Mouse (Mus musculus) layer of hippocampus, postnatal 36 days (tissue): Measurements from ENCODE around the gene Dnah10. TPM values are rescaled to one million over a fixed set of nuclear protein-coding genes. Genes with fewer than 3 reads are reported as not detected.

Experiments used
- DNase-seq, 2 experiments: peaks; one replicate each; pipeline ENCODE4 v3.0.0; 2022
- total RNA-seq, 2 experiments: library from RNA; stranded (reverse); gene quantifications; 2 replicates each; pipeline ENCODE4 v1.2.3; 2021

Gene Dnah10
- total RNA-seq, 2 experiments from 2014 or later, result 0.40 to 0.52 TPM

DNA sequence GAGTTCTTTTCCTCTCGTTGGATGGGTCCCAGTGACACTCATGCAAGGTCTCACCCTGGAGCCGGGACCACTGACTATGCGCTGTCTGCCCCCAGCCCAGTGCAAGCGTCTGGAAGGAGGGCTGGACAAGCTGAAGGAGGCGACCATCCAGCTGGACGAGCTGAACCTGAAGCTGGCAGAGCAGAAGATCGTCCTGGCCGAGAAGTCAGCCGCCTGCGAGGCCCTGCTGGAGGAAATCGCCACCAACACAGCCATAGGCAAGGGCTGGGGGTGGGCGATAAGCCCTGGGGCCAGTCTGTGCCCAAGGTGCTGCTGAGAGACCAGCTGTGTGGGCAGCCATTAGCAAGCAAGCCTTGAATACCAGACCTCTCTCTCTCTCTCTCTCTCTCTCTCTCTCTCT, 87.6 kb downstream of the Dnah10 start:
- DNase-seq, result no peak

DNA sequence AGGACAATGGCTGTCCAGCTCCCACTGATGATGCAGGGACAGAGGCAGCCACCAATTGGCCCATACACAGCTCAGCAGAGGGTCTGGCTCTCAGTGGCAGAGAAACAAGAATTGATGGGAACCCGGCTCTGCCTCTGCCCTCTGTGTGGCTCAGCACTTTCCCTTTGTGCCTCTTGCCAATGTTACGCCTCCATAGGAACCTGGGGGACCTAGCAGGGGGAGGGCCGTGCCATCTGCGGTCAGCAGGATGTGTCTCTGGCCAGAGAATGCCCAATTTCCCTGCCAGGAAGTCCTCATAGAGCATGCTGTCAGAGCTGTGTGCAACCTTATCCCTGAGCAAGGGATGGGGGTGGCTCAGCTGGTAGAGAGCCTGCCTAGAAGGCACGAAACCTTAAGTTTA, 89.9 kb downstream of the Dnah10 start:
- DNase-seq, result no peak

DNA sequence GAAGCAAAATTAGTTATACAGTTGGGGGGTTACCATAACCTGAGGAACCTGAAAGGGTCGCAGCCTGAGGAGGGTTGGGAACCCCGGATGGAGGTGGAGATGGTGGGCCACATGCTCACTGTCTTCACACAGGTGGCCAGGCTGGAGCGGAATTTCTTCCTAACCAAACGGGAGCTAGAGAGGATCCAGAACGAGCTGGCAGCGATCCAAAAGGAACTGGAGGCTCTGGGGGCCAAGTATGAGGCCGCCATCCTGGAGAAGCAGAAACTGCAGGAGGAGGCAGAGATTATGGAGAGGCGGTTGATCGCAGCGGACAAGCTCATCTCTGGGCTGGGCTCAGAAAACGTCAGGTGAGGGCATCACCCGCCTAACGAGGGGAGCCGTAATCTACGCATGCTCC, 92.2 kb downstream of the Dnah10 start:
- no peak for DNase-seq

DNA sequence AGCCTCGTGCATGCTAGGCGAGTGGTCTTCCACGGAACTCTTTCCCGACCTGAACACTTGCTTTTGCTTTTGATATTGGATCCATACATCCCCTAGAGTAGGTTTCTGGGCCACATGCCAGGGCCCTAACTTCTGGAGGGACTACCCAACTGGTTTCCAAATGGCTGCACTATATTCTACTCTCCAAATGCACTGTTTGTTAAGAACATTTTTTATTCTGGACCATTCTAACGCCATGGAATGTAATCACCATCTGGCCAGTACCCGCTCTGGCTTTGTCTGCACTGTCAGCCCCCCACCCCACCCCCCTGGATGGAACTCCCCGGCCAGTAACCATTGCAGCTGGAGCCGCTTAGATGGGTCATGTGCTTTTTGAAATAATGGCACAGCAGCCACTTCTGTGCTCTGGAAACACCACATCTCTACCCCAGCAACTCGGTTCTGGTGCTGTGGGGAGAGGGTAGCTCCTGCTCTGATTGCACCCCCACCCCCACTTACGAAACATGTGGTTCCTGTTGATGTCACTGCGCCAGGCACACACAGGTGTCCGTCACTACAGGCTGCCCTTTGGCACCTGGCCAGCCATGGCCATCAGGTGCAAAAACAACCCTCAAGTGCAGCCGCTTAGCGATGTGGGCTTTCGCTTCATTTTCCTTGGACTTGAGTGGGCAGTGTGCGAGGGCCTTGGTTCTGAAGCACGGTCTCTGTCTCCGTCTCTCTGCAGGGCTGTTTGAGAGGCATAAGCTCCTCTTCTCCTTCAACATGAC, 97.4 kb downstream of the Dnah10 start:
- no peak for DNase-seq

DNA sequence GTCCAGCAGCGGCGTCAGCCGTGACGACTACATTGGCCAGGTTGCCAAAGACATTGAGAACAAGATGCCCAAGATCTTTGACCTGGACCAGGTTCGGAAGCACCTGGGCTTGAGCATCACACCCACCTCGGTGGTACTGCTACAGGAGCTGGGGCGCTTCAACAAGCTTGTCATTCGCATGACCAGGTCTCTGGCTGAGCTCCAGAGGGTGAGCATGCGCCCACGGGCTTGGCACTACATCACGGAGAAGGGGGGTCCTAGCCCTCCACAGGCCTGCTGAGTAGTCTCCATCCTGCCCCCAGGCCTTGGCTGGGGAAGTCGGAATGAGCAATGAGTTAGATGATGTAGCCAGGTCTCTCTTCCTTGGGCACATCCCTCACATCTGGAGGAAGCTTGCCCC, 105.4 kb downstream of the Dnah10 start:
- DNase-seq, result no peak

DNA sequence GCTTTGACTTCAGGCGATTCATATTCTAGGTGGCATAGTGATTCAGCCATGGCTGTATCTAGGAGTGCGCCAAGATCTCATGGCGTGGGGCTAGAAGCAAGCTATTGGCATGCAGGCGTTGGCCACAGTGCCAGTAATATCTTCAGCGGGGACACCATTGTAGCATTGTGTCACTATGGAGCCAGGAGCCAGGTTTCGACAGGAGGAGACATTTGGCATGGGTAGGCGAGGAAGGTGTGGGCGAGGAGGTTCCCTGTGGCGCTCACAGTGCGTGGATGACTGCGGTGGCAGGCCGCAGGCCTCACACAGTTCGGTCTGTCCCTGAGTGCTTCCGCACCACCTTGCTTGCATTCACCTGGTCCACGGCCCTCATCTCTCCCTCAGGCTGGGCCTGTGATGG, 110.3 kb downstream of the Dnah10 start:
- DNase-seq, result peak in 1 of 2 experiments; percentile 12

DNA sequence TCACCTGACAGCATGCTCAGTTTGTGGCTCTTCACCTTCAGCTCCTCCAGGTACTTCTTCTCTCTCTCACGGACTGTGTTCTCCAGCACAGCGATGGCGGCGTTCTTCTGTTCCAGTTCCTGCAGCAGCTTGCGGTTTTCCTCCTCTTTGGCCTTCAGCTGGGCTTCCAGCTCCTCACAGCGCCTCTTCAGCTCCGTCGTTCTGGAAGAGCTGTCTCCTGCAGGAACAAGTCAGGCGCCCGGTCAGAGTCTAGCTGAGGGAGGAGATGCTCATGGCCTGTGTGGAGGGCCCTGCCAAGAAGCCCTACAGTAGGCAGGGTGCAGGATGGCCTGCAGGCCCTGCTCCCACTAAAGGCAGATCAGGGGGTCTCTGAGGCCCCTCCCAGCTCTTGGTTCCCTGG, 111.2 kb downstream of the Dnah10 start:
- no peak for DNase-seq

DNA sequence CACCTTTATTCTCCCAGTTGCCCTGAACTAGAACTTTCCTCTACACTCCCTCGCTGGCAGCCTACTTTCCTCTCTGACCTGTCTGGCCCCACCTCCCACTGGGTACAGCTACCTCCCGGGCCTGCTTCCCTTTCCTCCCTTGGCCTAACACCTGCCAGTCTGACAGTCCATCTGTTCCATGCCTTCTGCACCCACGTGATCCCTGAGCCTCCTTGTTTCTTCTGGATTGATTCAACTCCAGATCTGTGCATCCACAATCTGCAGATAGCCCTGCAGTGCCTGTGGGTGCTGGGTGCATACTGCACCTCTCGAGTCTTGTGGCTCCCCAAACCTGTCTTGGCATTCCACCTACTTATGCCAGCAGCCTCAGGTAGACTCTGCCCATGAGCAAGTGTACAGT, 111.7 kb downstream of the Dnah10 start:
- peak in 1 of 2 experiments; percentile 37 for DNase-seq

DNA sequence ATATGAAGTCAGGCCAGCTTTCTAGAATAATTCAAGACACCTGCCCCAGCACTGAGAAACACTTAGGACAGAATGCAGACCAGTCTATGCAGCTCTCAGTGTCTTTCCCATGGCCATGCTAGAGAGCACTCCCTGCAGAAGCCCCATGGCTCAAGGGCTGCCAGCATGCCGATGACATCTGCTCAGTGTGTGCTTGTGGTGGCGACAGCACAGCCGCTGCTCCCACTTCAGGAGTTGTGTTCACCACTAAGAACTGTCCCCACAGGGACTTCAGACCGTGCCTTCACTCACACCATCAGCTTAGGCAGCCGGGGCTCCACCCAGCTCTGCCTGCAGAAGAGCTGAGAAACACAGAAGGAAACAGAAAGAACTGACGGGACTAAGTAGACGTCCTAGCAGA, 115.3 kb downstream of the Dnah10 start:
- no peak for DNase-seq

DNA sequence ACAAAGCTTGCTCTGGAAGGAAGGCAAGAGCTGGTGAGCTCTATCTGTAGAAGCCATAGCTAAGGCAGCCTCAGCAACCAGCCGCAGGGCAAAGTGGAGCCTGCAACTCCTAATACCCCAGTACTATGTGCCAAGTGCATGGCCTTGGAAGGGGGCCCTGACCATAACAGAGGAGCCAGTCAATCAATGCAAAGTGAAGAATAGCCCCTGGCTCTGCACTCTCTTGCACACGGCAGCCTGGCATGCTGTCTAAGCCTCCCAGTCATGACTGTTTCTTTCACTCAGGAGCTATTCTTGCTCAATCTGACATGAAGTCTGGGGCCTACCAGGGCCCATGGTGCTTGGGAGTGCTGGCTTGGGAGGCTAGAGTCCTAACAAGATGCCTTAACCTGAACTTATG, 115.8 kb downstream of the Dnah10 start:
- peak in 1 of 2 experiments; percentile 25 for DNase-seq

DNA sequence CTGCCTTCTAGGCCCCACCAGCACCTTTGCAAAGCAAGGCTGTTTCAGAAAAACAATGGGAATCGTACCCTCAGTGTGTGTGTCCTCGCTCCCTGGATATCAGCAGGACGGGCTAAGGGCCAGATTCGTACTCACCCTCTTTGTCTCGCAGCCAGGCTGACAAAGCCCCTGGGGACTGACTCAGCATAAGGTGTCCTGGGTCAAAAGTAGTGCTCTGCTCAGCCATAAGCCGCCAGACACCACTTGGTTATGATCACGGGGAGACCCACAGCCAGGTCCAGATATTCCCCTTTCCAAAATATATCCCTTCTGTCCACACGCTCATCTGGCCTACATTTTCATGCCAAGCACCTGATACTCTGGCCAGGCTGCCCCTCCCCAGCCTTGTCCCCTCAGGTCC, 118.5 kb downstream of the Dnah10 start:
- no peak for DNase-seq

DNA sequence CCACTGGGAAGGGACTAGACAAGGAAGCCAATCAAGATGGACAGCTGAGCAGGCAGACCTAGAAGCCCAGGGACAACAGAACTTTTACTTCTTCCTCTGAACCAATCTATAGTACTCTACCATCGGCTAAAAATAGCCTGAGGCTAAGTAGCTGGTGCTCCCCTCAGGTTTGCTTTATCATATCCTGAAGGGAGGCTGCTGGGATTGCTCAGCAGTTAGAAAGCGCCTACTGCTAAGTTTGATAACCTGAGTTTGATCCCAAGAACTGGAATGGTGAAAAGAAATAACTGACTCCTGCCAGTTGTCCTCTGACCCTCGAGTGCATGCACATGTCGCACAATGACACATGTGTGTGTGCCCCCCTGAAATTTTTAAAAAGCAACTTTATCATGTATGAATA, 120.0 kb downstream of the Dnah10 start:
- DNase-seq, result no peak

DNA sequence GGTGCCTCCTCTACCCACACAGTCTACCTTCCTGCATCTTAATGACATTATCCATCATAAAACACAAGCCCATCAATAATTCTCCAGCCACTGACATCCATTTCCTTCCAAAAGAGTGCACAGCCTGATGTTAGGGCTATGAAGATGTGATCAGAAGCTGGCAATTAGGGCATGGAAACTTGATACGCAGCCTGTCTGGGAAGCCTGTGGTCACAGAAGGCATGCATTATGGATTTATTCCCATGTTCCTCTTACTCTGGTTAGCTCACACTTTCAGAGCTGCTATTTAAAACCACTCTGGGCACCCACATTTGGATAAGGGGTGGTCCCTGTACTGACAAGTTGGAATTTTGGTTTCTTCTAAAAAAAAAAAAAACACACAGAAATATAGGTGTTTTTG, 122.1 kb downstream of the Dnah10 start:
- no peak for DNase-seq

DNA sequence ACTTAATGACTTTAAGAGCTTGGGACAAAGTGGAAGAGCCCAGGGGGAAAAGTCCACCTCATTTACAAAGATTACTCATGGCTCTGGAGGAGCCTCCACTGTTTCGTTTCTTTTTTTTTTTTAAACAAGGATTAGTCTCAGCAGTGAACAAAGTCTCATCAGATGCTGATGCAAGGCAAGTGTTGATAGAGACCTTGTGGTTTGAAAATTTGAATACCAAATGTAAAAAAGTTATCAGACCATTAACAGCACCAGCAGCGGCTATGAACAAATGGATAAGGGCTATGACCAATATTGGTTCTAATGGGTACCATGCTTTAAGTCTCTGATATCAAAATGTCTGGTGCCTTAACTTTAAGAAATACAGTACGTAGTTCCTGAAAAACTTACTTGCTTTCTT, 124.1 kb downstream of the Dnah10 start:
- no peak for DNase-seq

DNA sequence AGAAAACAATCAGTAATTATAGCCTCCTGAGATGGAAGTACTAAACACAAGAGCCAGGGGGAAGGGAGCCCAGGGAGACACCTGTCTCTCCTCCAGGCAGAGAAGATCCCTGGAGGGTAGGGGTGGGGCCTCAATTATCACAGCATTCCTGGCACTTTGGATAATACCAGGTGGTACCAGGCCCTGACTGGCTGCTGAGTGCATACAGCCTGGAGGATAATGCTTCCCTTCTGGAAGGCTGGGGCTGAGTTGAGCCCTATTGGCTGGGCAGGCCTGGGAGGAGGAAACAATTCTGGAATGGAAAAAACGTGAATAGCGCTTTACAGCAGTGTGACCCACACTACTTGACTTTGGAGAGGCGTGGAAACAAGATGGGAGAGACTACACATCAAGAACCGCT, 126.7 kb downstream of the Dnah10 start:
- no peak for DNase-seq

DNA sequence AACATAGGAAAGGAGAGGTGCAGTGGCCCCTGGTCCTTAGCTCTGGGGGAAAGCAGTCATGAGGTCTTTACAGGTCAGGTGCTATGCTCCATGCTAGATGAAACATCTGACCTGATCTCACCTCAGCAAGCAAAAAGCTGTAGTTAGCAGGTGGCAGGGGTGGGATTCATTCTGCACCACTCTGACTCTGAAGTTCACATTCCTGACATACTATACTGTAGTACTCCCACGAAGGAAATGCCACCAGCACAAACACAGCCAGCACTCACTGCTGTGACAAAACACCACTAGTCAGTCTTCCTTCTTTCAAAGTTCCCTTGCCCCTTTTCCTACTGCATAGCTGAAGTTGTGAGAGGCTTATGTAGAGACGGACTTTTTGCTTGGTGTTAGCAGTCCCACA, 127.4 kb downstream of the Dnah10 start:
- DNase-seq, result no peak

DNA sequence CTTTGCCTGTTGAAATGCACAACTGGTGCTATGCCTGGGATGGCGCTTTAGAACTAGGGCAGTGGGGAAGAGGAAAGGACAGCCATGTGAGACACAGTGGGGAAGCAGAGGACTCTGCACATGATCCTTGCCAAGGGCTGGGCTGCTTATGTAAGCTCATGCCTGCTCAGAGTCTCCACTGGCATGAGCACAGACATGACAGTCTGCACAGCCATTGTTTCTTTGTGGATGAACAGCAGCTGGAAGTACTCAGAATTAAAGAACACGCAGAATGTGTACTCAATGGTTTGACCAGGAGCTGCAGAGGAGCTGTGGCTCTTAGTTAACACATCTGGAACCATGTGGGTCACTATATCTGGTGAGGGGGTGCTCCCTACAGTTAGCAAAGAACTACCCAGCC, 128.2 kb downstream of the Dnah10 start:
- DNase-seq, result no peak

DNA sequence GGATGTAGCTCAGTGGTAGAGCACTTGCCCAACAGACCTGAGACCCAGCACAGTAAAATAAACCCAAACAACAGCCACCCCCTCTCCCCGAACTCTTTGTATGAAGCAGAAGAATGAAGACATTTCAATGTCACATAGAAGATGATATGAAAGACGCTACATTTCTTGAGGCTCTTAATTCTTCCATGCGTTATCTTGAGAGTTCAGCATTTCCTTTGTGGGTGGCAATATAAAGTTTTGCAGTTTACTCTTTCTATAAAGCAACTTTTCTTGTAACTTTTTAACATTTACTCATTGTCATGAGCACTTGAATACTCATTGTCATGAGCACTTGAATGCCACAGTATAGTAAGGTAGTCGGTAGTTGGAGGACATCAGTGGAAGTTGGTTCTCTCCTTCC, 129.3 kb downstream of the Dnah10 start:
- DNase-seq, result no peak

DNA sequence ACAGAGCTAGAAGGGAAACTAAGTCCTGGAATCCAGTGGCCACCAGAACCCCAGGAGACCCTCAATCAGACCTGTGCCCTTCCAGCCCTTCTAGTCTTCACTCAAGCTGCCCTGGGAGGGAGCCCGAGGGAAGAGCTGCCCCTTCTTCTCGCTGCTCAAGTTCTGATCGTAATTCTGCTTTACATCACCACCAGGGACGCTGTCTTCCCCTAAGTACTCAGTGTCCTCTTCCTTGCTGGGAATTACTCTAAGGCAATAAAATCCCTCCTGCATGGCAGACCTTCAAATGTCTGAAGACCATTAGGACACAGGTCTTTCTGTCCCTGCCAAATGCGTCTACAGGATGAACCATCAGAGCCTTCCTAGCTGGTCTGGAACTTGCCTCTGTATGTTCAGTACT, 135.1 kb downstream of the Dnah10 start:
- no peak for DNase-seq

DNA sequence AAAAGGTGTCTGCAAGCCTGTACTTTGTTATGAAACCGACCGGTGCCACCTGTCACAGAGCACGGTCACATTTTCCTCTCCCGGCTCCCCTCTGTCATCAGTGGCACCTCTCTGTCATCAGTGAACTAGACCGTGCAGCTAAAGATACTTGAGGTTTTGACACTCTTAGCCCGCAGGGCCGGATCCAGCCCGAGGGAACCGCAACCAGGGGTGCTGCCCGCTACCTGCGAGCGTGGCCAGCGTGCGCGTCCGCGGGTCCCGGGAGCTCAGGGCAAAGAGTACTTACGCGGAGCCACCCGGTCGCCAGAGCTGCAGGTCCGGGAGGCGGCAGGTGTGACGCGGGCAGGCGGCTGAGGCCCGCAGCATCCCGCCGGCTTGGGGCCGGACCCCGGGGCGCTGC, 136.6 kb downstream of the Dnah10 start:
- peak; percentile 34 to 42 for DNase-seq

DNA sequence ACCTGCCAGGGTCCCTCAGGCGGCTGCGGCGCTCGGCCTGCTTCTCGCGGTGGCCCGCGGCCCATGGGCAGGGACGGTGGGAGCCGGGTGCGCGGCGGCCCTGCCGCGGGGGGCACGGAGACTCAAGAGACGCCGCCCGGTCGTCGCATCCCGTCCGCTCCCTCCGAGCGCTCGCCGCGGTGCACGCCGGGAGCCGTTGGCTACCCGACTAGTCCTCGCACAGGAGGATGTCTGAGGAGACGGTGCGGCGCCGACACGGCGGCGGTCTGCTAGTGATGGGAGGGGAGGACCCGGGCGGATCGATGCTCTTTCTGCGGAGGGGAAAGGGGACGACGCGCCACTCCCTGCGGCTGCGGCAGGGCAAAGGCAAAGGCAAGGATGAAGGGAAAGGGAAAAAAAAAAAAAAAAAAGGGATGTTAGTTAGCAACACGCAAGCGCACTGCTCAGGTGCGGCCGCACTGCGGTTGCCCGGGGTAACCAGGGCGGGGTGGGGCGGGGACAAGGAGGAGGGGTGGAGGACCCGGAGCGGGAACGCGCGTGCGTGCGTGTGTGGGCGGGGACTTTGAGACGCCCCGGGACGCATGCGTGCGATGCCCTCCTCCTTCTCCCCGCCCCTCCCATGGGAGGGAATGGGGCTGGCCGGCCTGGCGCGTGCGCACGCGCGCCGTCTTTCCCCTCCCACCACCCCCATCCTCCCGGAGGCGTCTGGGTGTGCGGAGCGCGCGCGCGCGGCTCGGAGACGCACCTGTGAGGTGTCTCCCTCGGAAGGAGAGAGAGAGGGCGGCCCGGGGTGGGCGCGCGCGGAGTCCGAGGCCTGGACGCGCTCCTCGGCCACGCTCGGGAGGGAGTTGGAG, 137.4 kb downstream of the Dnah10 start, which contains the start of the genes Ccdc92 and Zfp664:
Gene Ccdc92, minus strand, starts transcription at position 412 of the 854 bp plus-strand sequence.
Gene Zfp664, plus strand, starts transcription at position 679 of the 854 bp plus-strand sequence.
- DNase-seq, result peak; percentile 95 to 96

DNA sequence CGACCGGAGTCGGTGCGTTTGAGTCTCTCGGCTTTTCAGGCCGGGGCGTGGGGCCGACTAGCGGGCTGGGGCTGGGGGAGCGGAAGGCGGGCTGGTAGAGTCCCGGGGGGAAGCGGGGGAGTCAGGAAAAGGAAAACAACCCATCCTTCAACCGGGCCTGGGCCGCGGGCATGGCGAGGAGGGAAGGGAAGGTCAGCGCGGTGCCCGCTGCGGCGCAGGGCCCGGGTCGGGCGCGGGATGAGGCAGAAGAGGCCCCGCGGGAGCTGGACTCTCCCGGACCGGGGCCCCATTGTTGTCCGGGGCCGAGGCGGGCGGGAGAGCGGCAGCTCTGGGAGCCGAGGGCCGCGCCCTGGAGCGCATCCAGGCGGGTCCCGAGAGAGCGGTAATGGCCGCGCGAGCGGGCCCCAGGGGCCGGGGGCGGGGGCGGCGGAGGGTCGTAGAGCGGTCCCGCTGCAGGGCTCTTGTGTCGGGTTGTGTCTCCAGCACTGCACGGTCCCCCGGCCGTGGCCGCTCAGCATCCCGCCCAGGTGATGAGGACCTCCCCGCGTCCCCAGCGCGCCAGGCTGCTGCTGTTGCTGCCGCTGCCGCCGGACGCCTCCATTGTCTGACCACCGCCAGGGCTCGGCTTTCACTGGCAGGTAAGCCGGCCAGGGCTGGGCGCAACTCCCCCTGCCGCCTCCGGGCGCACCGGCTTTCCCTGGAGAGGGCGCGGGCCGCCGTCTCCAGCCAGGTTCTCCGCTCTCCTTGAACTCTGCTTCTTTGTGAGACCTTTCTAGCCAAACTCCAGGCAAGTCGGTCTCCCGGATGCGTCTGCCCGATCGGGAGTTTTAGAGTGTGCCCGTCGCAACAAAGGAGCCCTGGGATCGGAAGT, 138.2 kb downstream of the Dnah10 start:
- no peak for DNase-seq

DNA sequence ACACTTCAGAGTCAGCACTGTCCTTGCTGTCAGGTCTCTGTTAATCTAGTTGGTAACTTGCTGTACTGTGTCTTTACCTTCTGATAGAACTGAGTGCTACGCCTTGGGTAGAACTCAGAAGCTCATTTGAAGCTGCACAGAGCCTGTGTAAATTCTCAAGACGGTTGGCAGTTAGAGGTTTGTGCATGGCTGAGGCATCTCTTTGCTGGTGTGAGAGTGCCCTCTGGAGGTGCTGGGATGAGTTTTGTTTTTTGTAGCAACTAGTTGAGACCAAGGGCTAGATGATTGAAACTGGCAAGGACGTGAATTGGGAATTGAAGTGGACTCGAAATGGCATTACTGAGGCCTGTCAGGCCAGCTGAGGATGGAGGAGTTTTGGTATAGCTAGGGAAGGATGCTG, 144.1 kb downstream of the Dnah10 start:
- peak; percentile 68 to 74 for DNase-seq
